In the genomic region with DNA sequence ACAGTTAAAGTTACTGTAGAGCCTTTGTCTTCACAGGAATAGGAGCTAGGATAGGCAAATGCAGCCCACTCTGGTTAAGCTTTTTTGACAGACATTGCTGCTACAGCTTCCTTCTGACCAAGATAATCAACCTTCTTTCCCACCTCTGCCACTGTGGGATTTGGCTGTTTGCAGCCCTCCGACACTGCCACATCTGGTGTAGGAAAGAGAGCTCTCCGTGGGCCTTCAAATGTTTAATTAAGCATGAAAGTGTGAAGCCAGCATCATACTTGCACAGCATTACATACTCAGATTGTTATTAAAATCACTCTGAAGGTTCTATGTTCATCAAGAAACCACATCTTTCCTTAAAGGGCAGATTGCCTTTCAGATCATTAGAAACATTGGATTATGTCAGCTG, we compare ENCODE assay signal across 29 mouse cellular contexts.
DNase-seq lines count a peak whose midpoint lies in the region; ATAC-seq and TF ChIP-seq lines count a peak whose summit lies in the region.
"Had no signal": no experiment of that assay in that cellular context is flagged by ENCODE, and none has a peak within 500 bp of the region (broad histone marks: within the 10 kb centered on the region; RNA-seq: fewer than 3 reads in every experiment).

No protein-coding gene starts in this region.

- no peaks in the 10 kb centered on the region for H3K27me3 ChIP-seq in hindbrain, embryonic 12.5 days
- H3K27me3 ChIP-seq in hindbrain, embryonic 10.5 days (ENCODE audit: insufficient read depth, poor library complexity, severe bottlenecking), result no peaks in the 10 kb centered on the region
- no peaks in the 10 kb centered on the region for H3K27me3 ChIP-seq in midbrain, postnatal 0 days (ENCODE audit: insufficient read depth, low read length)
- no peaks in the 10 kb centered on the region for H3K27me3 ChIP-seq in midbrain, embryonic 10.5 days (ENCODE audit: low read depth, poor library complexity, severe bottlenecking)
- H3K27me3 ChIP-seq: CH12.LX; embryonic facial prominence, embryonic 13.5 days; heart, embryonic 13.5 days; intestine, embryonic 15.5 days; liver, embryonic 12.5 days; megakaryocyte, embryonic 14.5 days; stomach, embryonic 15.5 days had no signal

- 0 out of 2 replicates have a peak, but pooled peaks have one; percentile 40 for ATAC-seq in hindbrain, embryonic 12.5 days (ENCODE audit: low FRiP score)
- ATAC-seq in midbrain, postnatal 0 days (ENCODE audit: low FRiP score), result no peak
- ATAC-seq: activated CD4-positive, CD25-positive, alpha-beta regulatory T cell, adult 4 months; forebrain, embryonic 16.5 days; intestine, embryonic 15.5 days; liver, embryonic 12.5 days; liver, postnatal 0 days had no signal

- no peak overlapping the region for H3K9ac ChIP-seq in hindbrain, embryonic 12.5 days
- H3K9ac ChIP-seq in midbrain, postnatal 0 days (replicated peaks; ENCODE audit: low read length, poor library complexity, severe bottlenecking), result no peak overlapping the region
- H3K9ac ChIP-seq: embryonic facial prominence, embryonic 13.5 days; heart, embryonic 13.5 days; intestine, embryonic 15.5 days; liver, embryonic 12.5 days; liver, postnatal 0 days; stomach, embryonic 15.5 days had no signal

- H3K9me3 ChIP-seq in hindbrain, embryonic 12.5 days (replicated peaks), result no peaks in the 10 kb centered on the region
- H3K9me3 ChIP-seq in hindbrain, embryonic 10.5 days, result no peaks in the 10 kb centered on the region
- no peaks in the 10 kb centered on the region for H3K9me3 ChIP-seq in midbrain, postnatal 0 days (ENCODE audit: low read length)
- no peaks in the 10 kb centered on the region for H3K9me3 ChIP-seq in midbrain, embryonic 10.5 days (replicated peaks)
- H3K9me3 ChIP-seq: embryonic facial prominence, embryonic 13.5 days; heart, embryonic 13.5 days; intestine, embryonic 15.5 days; liver, embryonic 12.5 days; megakaryocyte, embryonic 14.5 days; stomach, embryonic 15.5 days had no signal

- TF ChIP-seq CTCF in midbrain, postnatal 0 days (IDR thresholded peaks at IDR 0.05), result no peak

- H3K36me3 ChIP-seq in hindbrain, embryonic 12.5 days, result no peaks in the 10 kb centered on the region
- H3K36me3 ChIP-seq in hindbrain, embryonic 10.5 days, result no peaks in the 10 kb centered on the region
- H3K36me3 ChIP-seq in midbrain, postnatal 0 days (ENCODE audit: insufficient read depth, low read length), result no peaks in the 10 kb centered on the region
- no peaks in the 10 kb centered on the region for H3K36me3 ChIP-seq in midbrain, embryonic 10.5 days
- H3K36me3 ChIP-seq: embryonic facial prominence, embryonic 13.5 days; heart, embryonic 13.5 days; intestine, embryonic 15.5 days; liver, embryonic 12.5 days; stomach, embryonic 15.5 days had no signal

- WGBS in hindbrain, embryonic 12.5 days, result 37% methylated on average over 2 of the region's 2 CpGs
- 54% methylated on average over 2 of the region's 2 CpGs for WGBS in hindbrain, embryonic 10.5 days
- 35% methylated on average over 2 of the region's 2 CpGs for WGBS in midbrain, postnatal 0 days
- WGBS in midbrain, embryonic 10.5 days, result 72% methylated on average over 2 of the region's 2 CpGs

- no peak overlapping the region for H3K4me3 ChIP-seq in hindbrain, embryonic 12.5 days
- H3K4me3 ChIP-seq in hindbrain, embryonic 10.5 days, result no peak overlapping the region
- H3K4me3 ChIP-seq in midbrain, postnatal 0 days (ENCODE audit: low read depth, low read length), result no peak overlapping the region
- H3K4me3 ChIP-seq in midbrain, embryonic 10.5 days, result no peak overlapping the region
- H3K4me3 ChIP-seq: embryonic facial prominence, embryonic 13.5 days; erythroblast, embryonic 14.5 days; heart, embryonic 13.5 days; intestine, embryonic 15.5 days; liver, embryonic 12.5 days; megakaryocyte, embryonic 14.5 days; stomach, embryonic 15.5 days had no signal

- peak; percentile 4 to 24 for DNase-seq in cerebellum, postnatal 10 days
- no peak for DNase-seq in cerebellum, adult 8-10 months
- DNase-seq in hindbrain, embryonic 10.5 days (ENCODE audit: low spot score), result no peak
- peak; percentile 33 for DNase-seq in midbrain, postnatal 0 days (ENCODE audit: low spot score)
- no peak for DNase-seq in midbrain, embryonic 10.5 days (ENCODE audit: low spot score)
- DNase-seq in retina, postnatal 1 day, result peak; percentile 16
- no peak for DNase-seq in right cerebral cortex, postnatal 4 days
- DNase-seq: adrenal gland, adult 2 months; adrenal gland, postnatal 36 days; cerebellum, adult 9-10 months; embryo, embryonic 11 days; heart, postnatal 10 days; kidney, adult 2 months; kidney, postnatal 36 days; layer of hippocampus, postnatal 36 days; left cerebral cortex, postnatal 4 days; liver, postnatal 0 days; lung, postnatal 4 days had no signal

- H3K4me1 ChIP-seq in hindbrain, embryonic 12.5 days, result no peaks in the 10 kb centered on the region
- H3K4me1 ChIP-seq in hindbrain, embryonic 10.5 days (replicated peaks), result no peaks in the 10 kb centered on the region
- H3K4me1 ChIP-seq in midbrain, postnatal 0 days (ENCODE audit: insufficient read depth, low read length), result no peaks in the 10 kb centered on the region
- H3K4me1 ChIP-seq in midbrain, embryonic 10.5 days, result no peaks in the 10 kb centered on the region
- H3K4me1 ChIP-seq: embryonic facial prominence, embryonic 13.5 days; heart, embryonic 13.5 days; intestine, embryonic 15.5 days; liver, embryonic 12.5 days; megakaryocyte, embryonic 14.5 days; stomach, embryonic 15.5 days had no signal

- no peak overlapping the region for H3K4me2 ChIP-seq in hindbrain, embryonic 12.5 days (replicated peaks)
- no peak overlapping the region for H3K4me2 ChIP-seq in midbrain, postnatal 0 days (ENCODE audit: low read depth, low read length, poor library complexity, severe bottlenecking)
- H3K4me2 ChIP-seq: embryonic facial prominence, embryonic 13.5 days; heart, embryonic 13.5 days; intestine, embryonic 15.5 days; liver, embryonic 12.5 days; stomach, embryonic 15.5 days had no signal

- H3K27ac ChIP-seq in hindbrain, embryonic 12.5 days, result no peak overlapping the region
- H3K27ac ChIP-seq in hindbrain, embryonic 10.5 days, result no peak overlapping the region
- no peak overlapping the region for H3K27ac ChIP-seq in midbrain, postnatal 0 days (ENCODE audit: low read depth, low read length)
- H3K27ac ChIP-seq in midbrain, embryonic 10.5 days (replicated peaks), result no peak overlapping the region
- H3K27ac ChIP-seq: embryonic facial prominence, embryonic 13.5 days; heart, embryonic 13.5 days; intestine, embryonic 15.5 days; liver, embryonic 12.5 days; stomach, embryonic 15.5 days had no signal

Comparison
In these comparisons a context has a peak if more than half of its experiments do, and no peak if none do; other contexts are left out.
1. DNase-seq: peak in cerebellum, postnatal 10 days (2 of 2), midbrain, postnatal 0 days (single experiment) and retina, postnatal 1 day (single experiment); none in cerebellum, adult 8-10 months (single experiment), hindbrain, embryonic 10.5 days (single experiment), midbrain, embryonic 10.5 days (single experiment) and right cerebral cortex, postnatal 4 days (single experiment).